Mouse (Mus musculus): ENCODE measurements around the gene Lrrc15. TPM values are rescaled to one million over a fixed set of nuclear protein-coding genes. Genes with fewer than 3 reads are reported as not detected.

Gene Lrrc15
- polyA plus RNA-seq, 1 experiment from 2014 or later, result 0.08 TPM

GRCm38 (mm10) chr16:30306102-30306501, 23.0 kb upstream of the Lrrc15 start:
- no peak for ATAC-seq (replicated peaks; ENCODE audit: low FRiP score)
- peaks cover 22% of the 10 kb centered on the region for H3K4me1 ChIP-seq (replicated peaks; ENCODE audit: control insufficient read depth, insufficient read depth, low read length)
- no peaks in the 10 kb centered on the region for H3K9me3 ChIP-seq (ENCODE audit: control insufficient read depth, low read length)
- no peak overlapping the region for H3K27ac ChIP-seq (ENCODE audit: low read depth, low read length)
- peak; percentile 20 for DNase-seq (ENCODE audit: low spot score)
- no peak overlapping the region for H3K4me2 ChIP-seq
- no peak overlapping the region for H3K4me3 ChIP-seq (ENCODE audit: low read depth, low read length)
- no peak overlapping the region for H3K9ac ChIP-seq (ENCODE audit: low read depth, low read length)
- no peaks in the 10 kb centered on the region for H3K36me3 ChIP-seq (ENCODE audit: control insufficient read depth, insufficient read depth, low read length)
- 82% methylated on average over 4 of the region's 4 CpGs for WGBS
- H3K27me3 ChIP-seq (replicated peaks; ENCODE audit: control insufficient read depth, insufficient read depth, low read length), result peaks cover 32% of the 10 kb centered on the region

- H3K9ac ChIP-seq (ENCODE audit: low read depth, low read length), result no peak overlapping the region
- DNase-seq (ENCODE audit: low spot score) (peak; percentile 22), ATAC-seq (replicated peaks; ENCODE audit: low FRiP score) (no peak)
- H3K4me1 ChIP-seq (replicated peaks; ENCODE audit: control insufficient read depth, insufficient read depth, low read length), result peaks cover 9% of the 10 kb centered on the region
- no peaks in the 10 kb centered on the region for H3K36me3 ChIP-seq (ENCODE audit: control insufficient read depth, insufficient read depth, low read length)
- H3K4me3 ChIP-seq (ENCODE audit: low read depth, low read length), result no peak overlapping the region
- peaks cover 24% of the 10 kb centered on the region for H3K27me3 ChIP-seq (replicated peaks; ENCODE audit: control insufficient read depth, insufficient read depth, low read length)
- H3K4me2 ChIP-seq, result no peak overlapping the region
- H3K27ac ChIP-seq (ENCODE audit: low read depth, low read length), result no peak overlapping the region
- no peaks in the 10 kb centered on the region for H3K9me3 ChIP-seq (ENCODE audit: control insufficient read depth, low read length)
- 56% methylated on average over 5 of the region's 5 CpGs for WGBS
These were observed 21.2 kb upstream of the Lrrc15 start for GRCm38 (mm10) chr16:30304236-30304635.

GRCm38 (mm10) chr16:30303411-30303810, 20.4 kb upstream of the Lrrc15 start:
- DNase-seq (ENCODE audit: low spot score) (peak; percentile 21), ATAC-seq (replicated peaks; ENCODE audit: low FRiP score) (no peak)
- 69% methylated on average over 2 of the region's 2 CpGs for WGBS
- Histone ChIP-seq H3K36me3 (ENCODE audit: control insufficient read depth, insufficient read depth, low read length) (no peaks in the 10 kb centered on the region), H3K9me3 (ENCODE audit: control insufficient read depth, low read length) (no peaks in the 10 kb centered on the region), H3K4me3 (ENCODE audit: low read depth, low read length) (no peak overlapping the region), H3K4me1 (replicated peaks; ENCODE audit: control insufficient read depth, insufficient read depth, low read length) (peaks cover 2% of the 10 kb centered on the region), H3K9ac (ENCODE audit: low read depth, low read length) (no peak overlapping the region), H3K27me3 (replicated peaks; ENCODE audit: control insufficient read depth, insufficient read depth, low read length) (peaks cover 19% of the 10 kb centered on the region), H3K4me2 (no peak overlapping the region), H3K27ac (ENCODE audit: low read depth, low read length) (no peak overlapping the region)

GRCm38 (mm10) chr16:30302686-30303085, 19.6 kb upstream of the Lrrc15 start:
- DNase-seq (ENCODE audit: low spot score), result no peak
- Histone ChIP-seq H3K4me2 (no peak overlapping the region), H3K9me3 (ENCODE audit: control insufficient read depth, low read length) (no peaks in the 10 kb centered on the region), H3K9ac (ENCODE audit: low read depth, low read length) (no peak overlapping the region), H3K27ac (ENCODE audit: low read depth, low read length) (no peak overlapping the region), H3K27me3 (replicated peaks; ENCODE audit: control insufficient read depth, insufficient read depth, low read length) (peaks cover 12% of the 10 kb centered on the region), H3K4me1 (replicated peaks; ENCODE audit: control insufficient read depth, insufficient read depth, low read length) (no peaks in the 10 kb centered on the region), H3K4me3 (ENCODE audit: low read depth, low read length) (no peak overlapping the region), H3K36me3 (ENCODE audit: control insufficient read depth, insufficient read depth, low read length) (no peaks in the 10 kb centered on the region)
- ATAC-seq (replicated peaks; ENCODE audit: low FRiP score), result no peak
- 77% methylated on average over 6 of the region's 6 CpGs for WGBS

GRCm38 (mm10) chr16:30299711-30300277, 16.7 kb upstream of the Lrrc15 start:
- H3K27ac ChIP-seq (ENCODE audit: low read depth, low read length), result no peak overlapping the region
- no peak overlapping the region for H3K4me2 ChIP-seq
- no peaks in the 10 kb centered on the region for H3K9me3 ChIP-seq (ENCODE audit: control insufficient read depth, low read length)
- no peak overlapping the region for H3K4me3 ChIP-seq (ENCODE audit: low read depth, low read length)
- WGBS, result 49% methylated on average over 10 of the region's 10 CpGs
- H3K36me3 ChIP-seq (ENCODE audit: control insufficient read depth, insufficient read depth, low read length), result no peaks in the 10 kb centered on the region
- H3K27me3 ChIP-seq (replicated peaks; ENCODE audit: control insufficient read depth, insufficient read depth, low read length), result peaks cover 6% of the 10 kb centered on the region; the same call in 1 of the 2 replicates
- ATAC-seq (replicated peaks; ENCODE audit: low FRiP score), result no peak
- H3K4me1 ChIP-seq (replicated peaks; ENCODE audit: control insufficient read depth, insufficient read depth, low read length), result no peaks in the 10 kb centered on the region
- no peak for DNase-seq (ENCODE audit: low spot score)
- no peak overlapping the region for H3K9ac ChIP-seq (ENCODE audit: low read depth, low read length)

GRCm38 (mm10) chr16:30297450-30297849, 14.4 kb upstream of the Lrrc15 start:
- Histone ChIP-seq H3K4me3 (ENCODE audit: low read depth, low read length) (no peak overlapping the region), H3K36me3 (ENCODE audit: control insufficient read depth, insufficient read depth, low read length) (no peaks in the 10 kb centered on the region), H3K9ac (ENCODE audit: low read depth, low read length) (no peak overlapping the region), H3K27me3 (replicated peaks; ENCODE audit: control insufficient read depth, insufficient read depth, low read length) (peaks cover 6% of the 10 kb centered on the region; the same call in 1 of the 2 replicates), H3K4me1 (replicated peaks; ENCODE audit: control insufficient read depth, insufficient read depth, low read length) (no peaks in the 10 kb centered on the region), H3K9me3 (ENCODE audit: control insufficient read depth, low read length) (no peaks in the 10 kb centered on the region), H3K4me2 (no peak overlapping the region), H3K27ac (ENCODE audit: low read depth, low read length) (no peak overlapping the region)
- ATAC-seq (replicated peaks; ENCODE audit: low FRiP score), result no peak
- 84% methylated on average over 7 of the region's 7 CpGs for WGBS
- no peak for DNase-seq (ENCODE audit: low spot score)

GRCm38 (mm10) chr16:30296601-30297275, 13.7 kb upstream of the Lrrc15 start:
- no peak overlapping the region for H3K4me3 ChIP-seq (ENCODE audit: low read depth, low read length)
- peaks cover 5% of the 10 kb centered on the region; the same call in 1 of the 2 replicates for H3K27me3 ChIP-seq (replicated peaks; ENCODE audit: control insufficient read depth, insufficient read depth, low read length)
- no peaks in the 10 kb centered on the region for H3K9me3 ChIP-seq (ENCODE audit: control insufficient read depth, low read length)
- no peak overlapping the region for H3K4me2 ChIP-seq
- H3K27ac ChIP-seq (ENCODE audit: low read depth, low read length), result no peak overlapping the region
- no peak for ATAC-seq (replicated peaks; ENCODE audit: low FRiP score)
- H3K4me1 ChIP-seq (replicated peaks; ENCODE audit: control insufficient read depth, insufficient read depth, low read length), result no peaks in the 10 kb centered on the region
- DNase-seq (ENCODE audit: low spot score), result no peak
- no peak overlapping the region for H3K9ac ChIP-seq (ENCODE audit: low read depth, low read length)
- WGBS, result 80% methylated on average over 11 of the region's 11 CpGs
- no peaks in the 10 kb centered on the region for H3K36me3 ChIP-seq (ENCODE audit: control insufficient read depth, insufficient read depth, low read length)

GRCm38 (mm10) chr16:30295106-30295505, 12.1 kb upstream of the Lrrc15 start:
- peaks cover 4% of the 10 kb centered on the region for H3K27me3 ChIP-seq (replicated peaks; ENCODE audit: control insufficient read depth, insufficient read depth, low read length)
- DNase-seq (ENCODE audit: low spot score), result no peak
- WGBS, result 80% methylated on average over 7 of the region's 7 CpGs
- ATAC-seq (replicated peaks; ENCODE audit: low FRiP score), result no peak
- H3K4me2 ChIP-seq, result no peak overlapping the region
- no peak overlapping the region for H3K27ac ChIP-seq (ENCODE audit: low read depth, low read length)
- H3K9ac ChIP-seq (ENCODE audit: low read depth, low read length), result no peak overlapping the region
- H3K9me3 ChIP-seq (ENCODE audit: control insufficient read depth, low read length), result no peaks in the 10 kb centered on the region
- H3K4me1 ChIP-seq (replicated peaks; ENCODE audit: control insufficient read depth, insufficient read depth, low read length), result no peaks in the 10 kb centered on the region
- H3K36me3 ChIP-seq (ENCODE audit: control insufficient read depth, insufficient read depth, low read length), result no peaks in the 10 kb centered on the region
- H3K4me3 ChIP-seq (ENCODE audit: low read depth, low read length), result no peak overlapping the region

- Histone ChIP-seq H3K27me3 (replicated peaks; ENCODE audit: control insufficient read depth, insufficient read depth, low read length) (peaks cover 6% of the 10 kb centered on the region), H3K27ac (ENCODE audit: low read depth, low read length) (no peak overlapping the region), H3K4me3 (ENCODE audit: low read depth, low read length) (no peak overlapping the region), H3K9ac (ENCODE audit: low read depth, low read length) (no peak overlapping the region), H3K4me2 (no peak overlapping the region), H3K36me3 (ENCODE audit: control insufficient read depth, insufficient read depth, low read length) (no peaks in the 10 kb centered on the region), H3K9me3 (ENCODE audit: control insufficient read depth, low read length) (no peaks in the 10 kb centered on the region), H3K4me1 (replicated peaks; ENCODE audit: control insufficient read depth, insufficient read depth, low read length) (no peaks in the 10 kb centered on the region)
- 57% methylated on average over 6 of the region's 6 CpGs for WGBS
- ATAC-seq (replicated peaks; ENCODE audit: low FRiP score), result no peak
- no peak for DNase-seq (ENCODE audit: low spot score)
These were observed 7.4 kb upstream of the Lrrc15 start for GRCm38 (mm10) chr16:30290436-30290835.
